Mouse (Mus musculus): ENCODE measurements around the gene Ccdc158. TPM values are rescaled to one million over a fixed set of nuclear protein-coding genes. Genes with fewer than 3 reads are reported as not detected.

The Ccdc158 gene
- polyA plus RNA-seq, 1 experiment from 2014 or later: 0.94 TPM

- no peak overlapping the region for H3K27ac ChIP-seq
- ATAC-seq (ENCODE audit: insufficient read depth, low FRiP score, low read depth): no peak
- no peak overlapping the region for H3K9ac ChIP-seq
- H3K4me3 ChIP-seq (replicated peaks): peak overlapping the region; percentile 39; the same call in 1 of the 2 replicates
- 41% methylated on average over 9 of the region's 9 CpGs for whole genome bisulfite sequencing
- H3K4me1 ChIP-seq: 0 out of 2 replicates have a peak, but pooled peaks cover 4% of the 10 kb centered on the region
- H3K36me3 ChIP-seq: no peaks in the 10 kb centered on the region
- H3K9me3 ChIP-seq: no peaks in the 10 kb centered on the region
- H3K27me3 ChIP-seq (replicated peaks): no peaks in the 10 kb centered on the region
- peak overlapping the region; percentile 74 for H3K4me2 ChIP-seq
Observed at GRCm38 (mm10) chr5:92683871-92684475, 8.9 kb upstream of the Ccdc158 start.

- H3K27me3 ChIP-seq (replicated peaks): no peaks in the 10 kb centered on the region
- H3K4me3 ChIP-seq (replicated peaks): peak within 1 kb of the TSS; percentile 39
- no peak within 1 kb of the TSS for H3K27ac ChIP-seq
- no peak within 1 kb of the TSS; the same call in 1 of the 2 replicates for H3K9ac ChIP-seq
- no peak for ATAC-seq (ENCODE audit: insufficient read depth, low FRiP score, low read depth)
- H3K36me3 ChIP-seq: no peaks in the 10 kb centered on the region
- H3K4me2 ChIP-seq: peak within 1 kb of the TSS; percentile 74
- H3K9me3 ChIP-seq: no peaks in the 10 kb centered on the region
- 2% methylated on average over 26 of the region's 26 CpGs for WGBS
- 0 out of 2 replicates have a peak, but pooled peaks cover 4% of the 10 kb centered on the region for H3K4me1 ChIP-seq
Observed at GRCm38 (mm10) chr5:92683351-92683807, 8.3 kb upstream of the Ccdc158 start, which contains the start of gene Shroom3. Shroom3 (plus strand) TSS chr5:92683435.

- Histone ChIP-seq H3K36me3 (no peaks in the 10 kb centered on the region), H3K9me3 (no peaks in the 10 kb centered on the region), H3K9ac (no peak overlapping the region; the same call in 1 of the 2 replicates), H3K4me1 (0 out of 2 replicates have a peak, but pooled peaks cover 4% of the 10 kb centered on the region), H3K27ac (no peak overlapping the region), H3K27me3 (replicated peaks) (no peaks in the 10 kb centered on the region), H3K4me3 (replicated peaks) (peak overlapping the region; percentile 39), H3K4me2 (peak overlapping the region; percentile 74)
- ATAC-seq (ENCODE audit: insufficient read depth, low FRiP score, low read depth): no peak
- WGBS: 3% methylated on average over 39 of the region's 39 CpGs
Observed at GRCm38 (mm10) chr5:92682621-92683348, 7.7 kb upstream of the Ccdc158 start.

GRCm38 (mm10) chr5:92681861-92682260, 6.8 kb upstream of the Ccdc158 start:
- Histone ChIP-seq H3K9me3 (no peaks in the 10 kb centered on the region), H3K27ac (no peak overlapping the region), H3K4me2 (no peak overlapping the region), H3K36me3 (no peaks in the 10 kb centered on the region), H3K4me3 (replicated peaks) (no peak overlapping the region), H3K9ac (no peak overlapping the region), H3K4me1 (0 out of 2 replicates have a peak, but pooled peaks cover 4% of the 10 kb centered on the region), H3K27me3 (replicated peaks) (no peaks in the 10 kb centered on the region)
- ATAC-seq (ENCODE audit: insufficient read depth, low FRiP score, low read depth): no peak
- WGBS: 95% methylated on average over 10 of the region's 10 CpGs

- Histone ChIP-seq H3K9me3 (no peaks in the 10 kb centered on the region), H3K9ac (no peak overlapping the region), H3K27me3 (replicated peaks) (no peaks in the 10 kb centered on the region), H3K27ac (no peak overlapping the region), H3K4me3 (replicated peaks) (no peak overlapping the region), H3K36me3 (no peaks in the 10 kb centered on the region), H3K4me1 (peaks cover 16% of the 10 kb centered on the region), H3K4me2 (no peak overlapping the region)
- no peak for ATAC-seq (ENCODE audit: insufficient read depth, low FRiP score, low read depth)
- 29% methylated on average over 4 of the region's 4 CpGs for WGBS
Observed at GRCm38 (mm10) chr5:92679441-92679840, 4.4 kb upstream of the Ccdc158 start.

- Histone ChIP-seq H3K4me2 (peak overlapping the region; percentile 93), H3K27ac (no peak overlapping the region; the same call in 1 of the 2 replicates), H3K9me3 (no peaks in the 10 kb centered on the region), H3K4me1 (peaks cover 11% of the 10 kb centered on the region), H3K9ac (no peak overlapping the region), H3K4me3 (replicated peaks) (peak overlapping the region; percentile 47), H3K27me3 (replicated peaks) (no peaks in the 10 kb centered on the region), H3K36me3 (no peaks in the 10 kb centered on the region)
- WGBS: 1% methylated on average over 9 of the region's 9 CpGs
- no peak; the same call in 1 of the 2 replicates for ATAC-seq (ENCODE audit: insufficient read depth, low FRiP score, low read depth)
Observed at GRCm38 (mm10) chr5:92675574-92675920, 476 bp upstream of the Ccdc158 start.

GRCm38 (mm10) chr5:92666860-92667259, 8.2 kb downstream of the Ccdc158 start:
- Histone ChIP-seq H3K4me1 (no peaks in the 10 kb centered on the region), H3K27ac (no peak overlapping the region)
- WGBS: 79% methylated on average over 5 of the region's 5 CpGs

GRCm38 (mm10) chr5:92664321-92664720, 10.8 kb downstream of the Ccdc158 start:
- Histone ChIP-seq H3K27me3 (replicated peaks) (no peaks in the 10 kb centered on the region), H3K36me3 (no peaks in the 10 kb centered on the region), H3K4me2 (no peak overlapping the region), H3K4me1 (no peaks in the 10 kb centered on the region), H3K27ac (no peak overlapping the region), H3K9ac (no peak overlapping the region), H3K4me3 (replicated peaks) (no peak overlapping the region), H3K9me3 (no peaks in the 10 kb centered on the region)
- ATAC-seq (ENCODE audit: insufficient read depth, low FRiP score, low read depth): no peak
- WGBS: 66% methylated on average over 2 of the region's 2 CpGs

More at GRCm38 (mm10) chr5:92666860-92667259, 8.2 kb downstream of the Ccdc158 start:
- ATAC-seq (ENCODE audit: insufficient read depth, low FRiP score, low read depth): no peak
- no peaks in the 10 kb centered on the region for H3K9me3 ChIP-seq
- no peak overlapping the region for H3K4me2 ChIP-seq
- H3K27me3 ChIP-seq (replicated peaks): no peaks in the 10 kb centered on the region
- no peak overlapping the region for H3K9ac ChIP-seq
- H3K36me3 ChIP-seq: no peaks in the 10 kb centered on the region
- no peak overlapping the region for H3K4me3 ChIP-seq (replicated peaks)

- Histone ChIP-seq H3K4me1 (no peaks in the 10 kb centered on the region), H3K27me3 (replicated peaks) (no peaks in the 10 kb centered on the region), H3K27ac (no peak overlapping the region), H3K36me3 (no peaks in the 10 kb centered on the region), H3K9me3 (no peaks in the 10 kb centered on the region), H3K4me3 (replicated peaks) (no peak overlapping the region), H3K9ac (no peak overlapping the region), H3K4me2 (no peak overlapping the region)
- no peak for ATAC-seq (ENCODE audit: insufficient read depth, low FRiP score, low read depth)
- 8% methylated on average over 1 of the region's 1 CpGs for WGBS
Observed at GRCm38 (mm10) chr5:92656256-92656655, 18.8 kb downstream of the Ccdc158 start.

GRCm38 (mm10) chr5:92640861-92641260, 34.2 kb downstream of the Ccdc158 start:
- Histone ChIP-seq H3K27ac (no peak overlapping the region), H3K9me3 (no peaks in the 10 kb centered on the region), H3K36me3 (no peaks in the 10 kb centered on the region), H3K4me3 (replicated peaks) (no peak overlapping the region), H3K9ac (no peak overlapping the region), H3K4me1 (no peaks in the 10 kb centered on the region), H3K27me3 (replicated peaks) (no peaks in the 10 kb centered on the region), H3K4me2 (no peak overlapping the region)
- ATAC-seq (ENCODE audit: insufficient read depth, low FRiP score, low read depth): no peak
- WGBS: 83% methylated on average over 3 of the region's 3 CpGs

GRCm38 (mm10) chr5:92635891-92636290, 39.2 kb downstream of the Ccdc158 start:
- no peaks in the 10 kb centered on the region for H3K9me3 ChIP-seq
- no peak overlapping the region for H3K4me3 ChIP-seq (replicated peaks)
- no peaks in the 10 kb centered on the region for H3K36me3 ChIP-seq
- H3K9ac ChIP-seq: no peak overlapping the region
- no peak overlapping the region for H3K27ac ChIP-seq
- no peaks in the 10 kb centered on the region for H3K27me3 ChIP-seq (replicated peaks)
- 77% methylated on average over 5 of the region's 5 CpGs for WGBS
- no peak for ATAC-seq (ENCODE audit: insufficient read depth, low FRiP score, low read depth)
- no peaks in the 10 kb centered on the region for H3K4me1 ChIP-seq
- no peak overlapping the region for H3K4me2 ChIP-seq

GRCm38 (mm10) chr5:92634916-92635315, 40.2 kb downstream of the Ccdc158 start:
- Histone ChIP-seq H3K4me1 (no peaks in the 10 kb centered on the region), H3K4me3 (replicated peaks) (no peak overlapping the region), H3K9ac (no peak overlapping the region), H3K36me3 (no peaks in the 10 kb centered on the region), H3K4me2 (no peak overlapping the region), H3K27ac (no peak overlapping the region), H3K27me3 (replicated peaks) (no peaks in the 10 kb centered on the region), H3K9me3 (no peaks in the 10 kb centered on the region)
- WGBS: 71% methylated on average over 3 of the region's 3 CpGs
- no peak for ATAC-seq (ENCODE audit: insufficient read depth, low FRiP score, low read depth)

All from stomach, embryonic 15.5 days (tissue).